Mouse (Mus musculus): ENCODE measurements around the gene Atg16l1. TPM values are rescaled to one million over a fixed set of nuclear protein-coding genes. Genes with fewer than 3 reads are reported as not detected.
A peak's percentile ranks its signal among the peaks of the same experiment; 100 is the strongest.

The Atg16l1 gene
- 56.8 and 65.5 TPM in 2 replicates for polyA plus RNA-seq (2015; fragmentation: Nextera tagmentation; extraction: Ambion mirVana)

- peak; percentile 99 for ATAC-seq (ENCODE audit: low read depth)
- H3K9me3 ChIP-seq, result no peaks in the 10 kb centered on the region
- H3K36me3 ChIP-seq, result peaks cover 29% of the 10 kb centered on the region
- peak within 1 kb of the TSS; percentile 93 for H3K27ac ChIP-seq (replicated peaks)
- 0 out of 2 replicates have a peak, but pooled peaks cover 5% of the 10 kb centered on the region for H3K27me3 ChIP-seq
- peak within 1 kb of the TSS; percentile 94 for H3K9ac ChIP-seq
- under 1% methylated on average over 79 of the region's 79 CpGs for WGBS
- peak within 1 kb of the TSS; percentile 96 for H3K4me3 ChIP-seq
- H3K4me1 ChIP-seq (replicated peaks), result peaks cover 20% of the 10 kb centered on the region
- peak within 1 kb of the TSS; percentile 86 for H3K4me2 ChIP-seq
Measured at GRCm38 (mm10) chr1:87755641-87756470, at the start of gene Atg16l1. Atg16l1 (plus strand) TSS chr1:87755870.

GRCm38 (mm10) chr1:87706361-87706760, 49.3 kb upstream of the Atg16l1 start:
- H3K9ac ChIP-seq, result no peak overlapping the region
- no peak for ATAC-seq (ENCODE audit: low read depth)
- 93% methylated on average over 3 of the region's 3 CpGs for WGBS

GRCm38 (mm10) chr1:87709020-87709419, 46.6 kb upstream of the Atg16l1 start:
- no peak overlapping the region for H3K27ac ChIP-seq (replicated peaks)
- 61% methylated on average over 6 of the region's 6 CpGs for WGBS

More at GRCm38 (mm10) chr1:87706361-87706760, 49.3 kb upstream of the Atg16l1 start:
- Histone ChIP-seq H3K27me3 (no peaks in the 10 kb centered on the region), H3K4me2 (no peak overlapping the region), H3K4me3 (no peak overlapping the region), H3K36me3 (no peaks in the 10 kb centered on the region), H3K27ac (replicated peaks) (no peak overlapping the region), H3K4me1 (replicated peaks) (no peaks in the 10 kb centered on the region), H3K9me3 (no peaks in the 10 kb centered on the region)

GRCm38 (mm10) chr1:87709661-87710270, 45.9 kb upstream of the Atg16l1 start:
- H3K27me3 ChIP-seq, result no peaks in the 10 kb centered on the region
- no peak overlapping the region for H3K4me3 ChIP-seq
- ATAC-seq (ENCODE audit: low read depth), result no peak
- no peak overlapping the region for H3K9ac ChIP-seq
- no peak overlapping the region for H3K27ac ChIP-seq (replicated peaks)
- no peaks in the 10 kb centered on the region for H3K4me1 ChIP-seq (replicated peaks)
- no peaks in the 10 kb centered on the region for H3K36me3 ChIP-seq
- no peaks in the 10 kb centered on the region for H3K9me3 ChIP-seq
- 85% methylated on average over 7 of the region's 7 CpGs for WGBS
- no peak overlapping the region for H3K4me2 ChIP-seq

More at GRCm38 (mm10) chr1:87709020-87709419, 46.6 kb upstream of the Atg16l1 start:
- Histone ChIP-seq H3K4me1 (replicated peaks) (no peaks in the 10 kb centered on the region), H3K9me3 (no peaks in the 10 kb centered on the region), H3K4me2 (no peak overlapping the region), H3K36me3 (no peaks in the 10 kb centered on the region), H3K27me3 (no peaks in the 10 kb centered on the region), H3K4me3 (no peak overlapping the region), H3K9ac (no peak overlapping the region)
- no peak for ATAC-seq (ENCODE audit: low read depth)

- Histone ChIP-seq H3K27me3 (no peaks in the 10 kb centered on the region), H3K4me2 (no peak overlapping the region), H3K9ac (no peak overlapping the region), H3K4me3 (no peak overlapping the region), H3K36me3 (no peaks in the 10 kb centered on the region), H3K27ac (replicated peaks) (no peak overlapping the region), H3K4me1 (replicated peaks) (no peaks in the 10 kb centered on the region), H3K9me3 (no peaks in the 10 kb centered on the region)
- ATAC-seq (ENCODE audit: low read depth), result no peak
- 87% methylated on average over 10 of the region's 10 CpGs for WGBS
Measured at GRCm38 (mm10) chr1:87711938-87712613, 43.6 kb upstream of the Atg16l1 start.

GRCm38 (mm10) chr1:87712614-87712971, 43.1 kb upstream of the Atg16l1 start:
- no peaks in the 10 kb centered on the region for H3K4me1 ChIP-seq (replicated peaks)
- no peaks in the 10 kb centered on the region for H3K9me3 ChIP-seq
- H3K4me3 ChIP-seq, result no peak overlapping the region
- WGBS, result 88% methylated on average over 1 of the region's 1 CpGs
- H3K9ac ChIP-seq, result no peak overlapping the region
- H3K36me3 ChIP-seq, result no peaks in the 10 kb centered on the region
- no peak for ATAC-seq (ENCODE audit: low read depth)
- no peaks in the 10 kb centered on the region for H3K27me3 ChIP-seq
- H3K4me2 ChIP-seq, result no peak overlapping the region
- no peak overlapping the region for H3K27ac ChIP-seq (replicated peaks)

GRCm38 (mm10) chr1:87721382-87721781, 34.3 kb upstream of the Atg16l1 start:
- Histone ChIP-seq H3K4me3 (no peak overlapping the region), H3K9me3 (no peaks in the 10 kb centered on the region), H3K27me3 (no peaks in the 10 kb centered on the region), H3K36me3 (no peaks in the 10 kb centered on the region), H3K9ac (no peak overlapping the region), H3K4me2 (no peak overlapping the region), H3K4me1 (replicated peaks) (no peaks in the 10 kb centered on the region), H3K27ac (replicated peaks) (no peak overlapping the region)
- peak; percentile 53; the same call in 1 of the 2 replicates for ATAC-seq (ENCODE audit: low read depth)
- WGBS, result 35% methylated on average over 8 of the region's 8 CpGs

- Histone ChIP-seq H3K9ac (no peak overlapping the region), H3K9me3 (no peaks in the 10 kb centered on the region), H3K27me3 (no peaks in the 10 kb centered on the region), H3K4me3 (no peak overlapping the region), H3K27ac (replicated peaks) (no peak overlapping the region), H3K36me3 (no peaks in the 10 kb centered on the region), H3K4me1 (replicated peaks) (no peaks in the 10 kb centered on the region), H3K4me2 (no peak overlapping the region)
- WGBS, result 66% methylated on average over 2 of the region's 2 CpGs
- no peak for ATAC-seq (ENCODE audit: low read depth)
Measured at GRCm38 (mm10) chr1:87722081-87722480, 33.6 kb upstream of the Atg16l1 start.

GRCm38 (mm10) chr1:87723351-87723750, 32.3 kb upstream of the Atg16l1 start:
- H3K4me1 ChIP-seq (replicated peaks), result no peaks in the 10 kb centered on the region
- no peak for ATAC-seq (ENCODE audit: low read depth)
- no peaks in the 10 kb centered on the region for H3K27me3 ChIP-seq
- H3K4me2 ChIP-seq, result no peak overlapping the region
- no peaks in the 10 kb centered on the region for H3K36me3 ChIP-seq
- H3K27ac ChIP-seq (replicated peaks), result no peak overlapping the region
- no peak overlapping the region for H3K4me3 ChIP-seq
- H3K9ac ChIP-seq, result no peak overlapping the region
- 65% methylated on average over 4 of the region's 4 CpGs for WGBS
- H3K9me3 ChIP-seq, result no peaks in the 10 kb centered on the region

- H3K27ac ChIP-seq (replicated peaks), result no peak overlapping the region
- no peak overlapping the region for H3K4me2 ChIP-seq
- no peaks in the 10 kb centered on the region for H3K36me3 ChIP-seq
- no peak overlapping the region for H3K4me3 ChIP-seq
- no peaks in the 10 kb centered on the region for H3K9me3 ChIP-seq
- no peak for ATAC-seq (ENCODE audit: low read depth)
- 87% methylated on average over 2 of the region's 2 CpGs for WGBS
- no peaks in the 10 kb centered on the region for H3K4me1 ChIP-seq (replicated peaks)
- no peak overlapping the region for H3K9ac ChIP-seq
- H3K27me3 ChIP-seq, result no peaks in the 10 kb centered on the region
Measured at GRCm38 (mm10) chr1:87729070-87729469, 26.6 kb upstream of the Atg16l1 start.

- WGBS, result 83% methylated on average over 6 of the region's 6 CpGs
- Histone ChIP-seq H3K4me3 (no peak overlapping the region), H3K27me3 (no peaks in the 10 kb centered on the region), H3K9me3 (no peaks in the 10 kb centered on the region), H3K36me3 (no peaks in the 10 kb centered on the region), H3K27ac (replicated peaks) (no peak overlapping the region), H3K4me2 (no peak overlapping the region), H3K9ac (no peak overlapping the region), H3K4me1 (replicated peaks) (no peaks in the 10 kb centered on the region)
- no peak for ATAC-seq (ENCODE audit: low read depth)
Measured at GRCm38 (mm10) chr1:87729850-87730249, 25.8 kb upstream of the Atg16l1 start.

GRCm38 (mm10) chr1:87730271-87730670, 25.4 kb upstream of the Atg16l1 start:
- no peaks in the 10 kb centered on the region for H3K27me3 ChIP-seq
- H3K36me3 ChIP-seq, result no peaks in the 10 kb centered on the region
- no peaks in the 10 kb centered on the region for H3K9me3 ChIP-seq
- no peak for ATAC-seq (ENCODE audit: low read depth)
- H3K9ac ChIP-seq, result no peak overlapping the region
- no peak overlapping the region for H3K27ac ChIP-seq (replicated peaks)
- WGBS, result 85% methylated on average over 7 of the region's 7 CpGs
- H3K4me3 ChIP-seq, result no peak overlapping the region
- H3K4me1 ChIP-seq (replicated peaks), result no peaks in the 10 kb centered on the region
- H3K4me2 ChIP-seq, result no peak overlapping the region

Data from neural tube, embryonic 13.5 days (tissue).